Mouse (Mus musculus) neural tube, embryonic 14.5 days (tissue): ENCODE results near the gene Sncb. TPM values are rescaled to one million over a fixed set of nuclear protein-coding genes. Genes with fewer than 3 reads are reported as not detected.

Experiments used
- ATAC-seq: fragments of 200-750 bp; cut with Nextera tagmentation; 2 replicates; pipeline ENCODE4 v1.8.0; 2017; ENCODE audit warnings: low read depth, mild to moderate bottlenecking, moderate TSS enrichment, moderate library complexity
- H3K27ac ChIP-seq: fragments of 300-500 bp; sonication (generic); 2 replicates; pipeline ENCODE4 v1.5.1; 2014; ENCODE audit warnings: low read depth, mild to moderate bottlenecking, control low read depth, low read length, moderate library complexity, mixed read lengths
- H3K27me3 ChIP-seq: fragments of 300-500 bp; sonication (generic); 2 replicates; pipeline ENCODE4 v1.6.1; 2014; ENCODE audit warnings: low read length; ENCODE audit not compliant: control insufficient read depth, insufficient read depth
- H3K36me3 ChIP-seq: fragments of 300-500 bp; sonication (generic); 2 replicates; pipeline ENCODE4 v1.6.1; 2014; ENCODE audit warnings: low read length, mixed read lengths; ENCODE audit not compliant: control insufficient read depth, insufficient read depth
- H3K4me1 ChIP-seq: fragments of 300-500 bp; sonication (generic); 2 replicates; pipeline ENCODE4 v1.6.1; 2014; ENCODE audit warnings: low read length; ENCODE audit not compliant: control insufficient read depth, insufficient read depth
- H3K4me2 ChIP-seq: fragments of 300-500 bp; sonication (generic); 2 replicates; pipeline ENCODE4 v1.6.1; 2014; ENCODE audit warnings: mild to moderate bottlenecking, low read depth, low read length, control low read depth
- H3K4me3 ChIP-seq: fragments of 300-500 bp; sonication (generic); 2 replicates; pipeline ENCODE4 v1.5.1; 2014; ENCODE audit warnings: low read depth, low read length, control low read depth, mixed read lengths
- H3K9ac ChIP-seq: fragments of 300-500 bp; sonication (generic); replicated peaks from 2 replicates; pipeline ENCODE4 v1.6.1; 2014; ENCODE audit warnings: low read depth, mild to moderate bottlenecking, control low read depth, low read length, mixed read lengths
- H3K9me3 ChIP-seq: fragments of 300-500 bp; sonication (generic); 2 replicates; pipeline ENCODE4 v1.6.1; 2016; ENCODE audit warnings: low read length; ENCODE audit not compliant: control insufficient read depth
- WGBS: fragments of 180-500 bp; shearing (Covaris S2); extraction: QIAGEN DNeasy Blood & Tissue Kit; methylation state at CpG from one replicate; pipeline ENCODE4 v1.1.7; 2014; 5-methylcytosine and 5-hydroxymethylcytosine counted together
- polyA plus RNA-seq: library from polyadenylated mRNA; unstranded; fragments of >200 nt; fragmentation: Nextera tagmentation; extraction: Ambion mirVana; gene quantifications from 2 replicates; pipeline ENCODE4 v1.2.1, GENCODE M21; 2014

Gene Sncb
- 61.3 and 118 TPM in 2 replicates for polyA plus RNA-seq

- Histone ChIP-seq H3K9ac (peak within 1 kb of the TSS; percentile 62), H3K27ac (0 out of 2 replicates have a peak within 1 kb of the TSS, but pooled peaks have one; percentile 29), H3K4me3 (peak within 1 kb of the TSS; percentile 44), H3K4me2 (peak within 1 kb of the TSS; percentile 61), H3K4me1 (0 out of 2 replicates have a peak, but pooled peaks cover 2% of the 10 kb centered on the region), H3K9me3 (no peaks in the 10 kb centered on the region), H3K36me3 (no peaks in the 10 kb centered on the region), H3K27me3 (peaks cover 10% of the 10 kb centered on the region; the same call in 1 of the 2 replicates)
- ATAC-seq: peak; percentile 81
- 1% methylated on average over 34 of the region's 35 CpGs for WGBS
Measured at GRCm38 (mm10) chr13:54766192-54766768, at the start of gene Sncb. TSS of gene Sncb (minus strand) at chr13:54766595.

GRCm38 (mm10) chr13:54813381-54813780, 47.0 kb upstream of the Sncb start:
- Histone ChIP-seq H3K27ac (no peak overlapping the region), H3K27me3 (no peaks in the 10 kb centered on the region), H3K9me3 (peaks cover 3% of the 10 kb centered on the region; the same call in 1 of the 2 replicates), H3K4me1 (no peaks in the 10 kb centered on the region), H3K4me2 (no peak overlapping the region), H3K4me3 (no peak overlapping the region), H3K36me3 (no peaks in the 10 kb centered on the region), H3K9ac (no peak overlapping the region)
- no peak for ATAC-seq
- WGBS: 94% methylated on average over 9 of the region's 9 CpGs

- H3K4me1 ChIP-seq: no peaks in the 10 kb centered on the region
- no peaks in the 10 kb centered on the region for H3K36me3 ChIP-seq
- ATAC-seq: no peak
- no peak overlapping the region for H3K4me3 ChIP-seq
- H3K9ac ChIP-seq: no peak overlapping the region
- no peak overlapping the region for H3K4me2 ChIP-seq
- H3K9me3 ChIP-seq: peaks cover 3% of the 10 kb centered on the region; the same call in 1 of the 2 replicates
- 65% methylated on average over 7 of the region's 7 CpGs for WGBS
- no peak overlapping the region for H3K27ac ChIP-seq
- no peaks in the 10 kb centered on the region for H3K27me3 ChIP-seq
Measured at GRCm38 (mm10) chr13:54811476-54811875, 45.1 kb upstream of the Sncb start.

- Histone ChIP-seq H3K9me3 (peaks cover 3% of the 10 kb centered on the region; the same call in 1 of the 2 replicates), H3K27ac (no peak overlapping the region), H3K4me2 (no peak overlapping the region), H3K4me3 (no peak overlapping the region), H3K36me3 (no peaks in the 10 kb centered on the region), H3K27me3 (no peaks in the 10 kb centered on the region), H3K9ac (no peak overlapping the region), H3K4me1 (no peaks in the 10 kb centered on the region)
- 73% methylated on average over 12 of the region's 12 CpGs for WGBS
- ATAC-seq: no peak
Measured at GRCm38 (mm10) chr13:54808067-54808466, 41.7 kb upstream of the Sncb start.

- H3K9ac ChIP-seq: no peak overlapping the region
- H3K4me2 ChIP-seq: no peak overlapping the region
- H3K9me3 ChIP-seq: peaks cover 3% of the 10 kb centered on the region; the same call in 1 of the 2 replicates
- no peak for ATAC-seq
- no peaks in the 10 kb centered on the region for H3K36me3 ChIP-seq
- no peak overlapping the region for H3K27ac ChIP-seq
- WGBS: 12% methylated on average over 13 of the region's 13 CpGs
- no peaks in the 10 kb centered on the region for H3K27me3 ChIP-seq
- H3K4me3 ChIP-seq: no peak overlapping the region
- no peaks in the 10 kb centered on the region for H3K4me1 ChIP-seq
Measured at GRCm38 (mm10) chr13:54806434-54806976, 40.1 kb upstream of the Sncb start.

- ATAC-seq: no peak
Measured at GRCm38 (mm10) chr13:54805134-54805838, 38.9 kb upstream of the Sncb start.

GRCm38 (mm10) chr13:54803010-54803409, 36.6 kb upstream of the Sncb start:
- Histone ChIP-seq H3K27ac (no peak overlapping the region), H3K9ac (no peak overlapping the region), H3K36me3 (no peaks in the 10 kb centered on the region), H3K4me2 (no peak overlapping the region), H3K4me1 (no peaks in the 10 kb centered on the region), H3K4me3 (no peak overlapping the region), H3K27me3 (no peaks in the 10 kb centered on the region), H3K9me3 (no peaks in the 10 kb centered on the region)
- 86% methylated on average over 6 of the region's 6 CpGs for WGBS
- no peak for ATAC-seq

More at GRCm38 (mm10) chr13:54805134-54805838, 38.9 kb upstream of the Sncb start:
- Histone ChIP-seq H3K27ac (no peak overlapping the region), H3K4me2 (no peak overlapping the region), H3K36me3 (no peaks in the 10 kb centered on the region), H3K4me3 (no peak overlapping the region), H3K4me1 (no peaks in the 10 kb centered on the region), H3K9me3 (no peaks in the 10 kb centered on the region), H3K9ac (no peak overlapping the region), H3K27me3 (no peaks in the 10 kb centered on the region)
- WGBS: 44% methylated on average over 21 of the region's 21 CpGs

GRCm38 (mm10) chr13:54800206-54800605, 33.8 kb upstream of the Sncb start:
- no peak overlapping the region for H3K9ac ChIP-seq
- H3K36me3 ChIP-seq: no peaks in the 10 kb centered on the region
- no peaks in the 10 kb centered on the region for H3K27me3 ChIP-seq
- WGBS: 83% methylated on average over 4 of the region's 4 CpGs
- H3K4me2 ChIP-seq: no peak overlapping the region
- no peaks in the 10 kb centered on the region for H3K4me1 ChIP-seq
- H3K4me3 ChIP-seq: no peak overlapping the region
- ATAC-seq: no peak
- H3K27ac ChIP-seq: no peak overlapping the region
- no peaks in the 10 kb centered on the region for H3K9me3 ChIP-seq

GRCm38 (mm10) chr13:54799701-54800100, 33.3 kb upstream of the Sncb start:
- ATAC-seq: no peak
- no peaks in the 10 kb centered on the region for H3K36me3 ChIP-seq
- H3K4me2 ChIP-seq: no peak overlapping the region; the same call in 1 of the 2 replicates
- H3K27ac ChIP-seq: no peak overlapping the region
- no peak overlapping the region for H3K4me3 ChIP-seq
- no peaks in the 10 kb centered on the region for H3K27me3 ChIP-seq
- no peaks in the 10 kb centered on the region for H3K4me1 ChIP-seq
- H3K9ac ChIP-seq: 0 out of 2 replicates have a peak overlapping the region, but pooled peaks have one; percentile 11
- WGBS: 19% methylated on average over 9 of the region's 9 CpGs
- H3K9me3 ChIP-seq: no peaks in the 10 kb centered on the region
